Mouse (Mus musculus) left cerebral cortex, postnatal 36 days (tissue): ENCODE data around the gene Asb18. TPM values are rescaled to one million over a fixed set of nuclear protein-coding genes. Genes with fewer than 3 reads are reported as not detected.

Experiments
- DNase-seq, 2 experiments: peaks; one replicate each; pipeline ENCODE4 v3.0.0; 2021 to 2022; ENCODE audit warnings: low spot score in 2 of 2, mixed read lengths in 1 of 2
- intact Hi-C: fragments of 180-260 bp; cut with DNase I; formaldehyde crosslinking; loops from one replicate; pipeline ENCODE4 v1.15.1; 2025
- total RNA-seq, 2 experiments: library from RNA; stranded (reverse); gene quantifications; 2 replicates each; pipeline ENCODE4 v1.2.3; 2021

Asb18 gene
- 1 to 10 TPM; 1.6 to 1.7 TPM for total RNA-seq

DNA sequence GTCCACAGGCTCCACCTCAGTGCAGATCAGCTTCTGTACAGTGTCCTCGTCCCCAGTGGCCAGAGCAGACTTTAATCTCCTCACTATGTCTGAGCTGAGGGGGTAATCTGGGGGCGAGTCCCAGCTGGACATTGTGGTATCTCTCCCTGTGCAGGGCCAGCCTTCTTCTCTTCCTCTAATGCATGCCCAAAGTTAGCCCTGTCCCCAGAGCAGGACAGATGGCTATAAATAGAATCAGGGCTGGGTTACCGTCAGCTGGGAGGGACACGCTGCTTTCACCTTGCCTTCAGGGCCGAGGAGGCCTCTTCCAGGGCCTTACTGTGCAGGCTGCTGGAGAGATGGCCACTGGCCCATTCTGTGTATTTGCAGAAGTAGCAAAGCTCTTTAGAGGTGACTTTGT is at the start of gene Asb18:
Gene Asb18, minus strand, starts transcription at position 221 of the 400 bp plus-strand sequence.
- intact Hi-C loops, result no loop called here
- DNase-seq, result no peak

DNA sequence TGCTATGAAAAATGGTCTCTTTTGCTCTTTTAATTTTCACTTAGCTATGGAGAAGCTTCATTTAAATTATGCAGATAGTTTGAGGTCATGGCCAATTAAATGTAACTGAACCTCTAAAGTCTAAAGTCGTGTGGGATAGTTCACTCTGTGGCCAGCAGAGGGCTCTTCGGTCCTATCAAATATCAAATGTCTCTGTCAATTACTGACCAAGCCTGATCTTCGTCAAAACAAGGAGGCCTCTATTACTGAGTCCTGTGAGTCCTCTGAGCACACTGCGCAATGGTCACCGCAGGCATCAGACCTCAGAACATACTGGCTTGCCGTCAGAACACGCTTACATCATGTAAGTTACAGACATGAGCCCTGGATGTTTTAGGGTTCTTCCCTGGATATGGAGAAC is 46.1 kb upstream of the Asb18 start:
- peak; percentile 35 to 54 for DNase-seq
- intact Hi-C loops, result loop anchor here (1.0 to 5.0 kb wide), 3 partner anchors 142 to 897 kb away; partner anchors contain the start of gene Ackr3

DNA sequence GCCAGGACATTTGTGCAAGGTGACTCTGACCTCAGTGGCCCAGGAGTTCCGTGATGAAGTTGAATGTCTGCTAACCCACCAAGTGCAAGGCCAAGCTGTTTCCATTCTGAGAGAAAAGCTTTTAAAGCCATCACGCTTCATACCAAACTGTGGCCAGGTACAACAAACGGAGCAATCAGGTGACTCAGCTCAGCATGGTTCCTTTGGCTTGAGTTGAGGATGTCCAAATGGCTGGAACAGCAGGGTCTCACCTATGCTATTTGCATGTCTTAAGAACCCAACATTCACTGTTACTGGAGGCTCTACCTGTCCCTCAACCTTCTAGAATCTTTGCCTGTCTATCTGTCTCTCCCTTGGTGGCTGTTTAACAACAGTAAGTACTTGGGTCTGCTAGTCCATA is 45.6 kb upstream of the Asb18 start:
- no peak for DNase-seq
- intact Hi-C loops, result loop anchor here (1.0 to 5.0 kb wide), 3 partner anchors 142 to 897 kb away; partner anchors contain the start of gene Ackr3

- DNase-seq, result peak; percentile 38 to 75
- intact Hi-C loops, result no loop called here
These were observed 40.5 kb upstream of the Asb18 start for GRCm38 (mm10) chr1:90054991-90055390.

- DNase-seq, result peak in 1 of 2 experiments; percentile 34
- intact Hi-C loops, result no loop called here
These were observed 36.9 kb upstream of the Asb18 start for GRCm38 (mm10) chr1:90051347-90051746.

DNA sequence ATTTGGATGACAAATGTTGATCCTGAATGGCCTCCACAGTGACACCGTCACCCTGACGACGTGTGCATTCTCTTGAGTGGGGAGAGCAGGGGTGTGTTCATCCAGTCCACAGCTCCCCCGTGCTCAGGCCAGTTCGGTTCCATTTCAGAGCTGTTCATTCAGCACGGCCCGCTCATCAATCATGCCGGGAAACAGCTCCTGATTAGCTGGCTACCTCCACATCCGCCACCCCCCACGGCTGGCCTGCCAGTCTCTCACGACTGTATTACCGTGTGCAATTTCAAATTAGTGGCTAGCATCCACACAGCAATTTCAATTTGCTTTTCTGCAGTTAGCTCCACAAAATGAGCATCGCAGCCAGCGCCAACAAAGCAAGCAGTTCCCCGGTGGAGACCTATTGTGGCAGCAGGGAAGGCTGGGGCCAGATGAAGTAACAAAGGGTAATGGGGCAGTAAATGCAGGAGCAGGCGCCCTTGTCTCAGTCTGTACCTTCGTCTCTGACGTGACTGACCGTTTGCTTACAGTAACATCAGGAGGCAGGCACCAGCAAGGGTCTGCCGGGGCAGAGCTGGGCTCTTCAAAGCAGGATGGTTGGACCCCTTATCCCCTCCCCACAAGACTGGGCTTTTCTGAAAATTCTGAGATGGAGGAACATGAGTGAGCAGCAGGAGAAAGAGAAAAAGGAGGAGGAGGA is 35.7 kb upstream of the Asb18 start:
- intact Hi-C loops, result no loop called here
- no peak for DNase-seq

- intact Hi-C loops, result no loop called here
These were observed 13.8 kb upstream of the Asb18 start for GRCm38 (mm10) chr1:90028305-90028704.

DNA sequence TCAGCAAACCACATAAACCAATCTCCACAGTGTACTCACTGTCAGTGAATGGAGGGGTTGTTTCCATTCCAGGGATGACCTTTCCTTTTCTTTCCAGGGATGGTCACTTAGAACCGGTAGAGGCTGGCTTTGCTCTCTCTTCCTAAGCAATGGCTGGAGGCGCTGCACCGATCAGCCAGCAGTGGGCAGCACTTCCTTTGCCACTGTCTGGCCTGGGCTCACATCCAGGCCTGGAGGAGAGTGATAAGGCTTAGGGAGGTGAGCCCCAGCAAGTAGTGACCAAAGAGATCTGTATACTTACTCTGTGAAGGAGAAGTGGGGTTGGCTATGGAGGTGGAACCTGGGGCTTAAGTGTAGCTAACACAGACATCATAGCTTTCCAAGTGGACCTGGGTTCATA is 12.5 kb upstream of the Asb18 start:
- DNase-seq, result no peak
- intact Hi-C loops, result no loop called here

More at GRCm38 (mm10) chr1:90028305-90028704, 13.8 kb upstream of the Asb18 start:
- DNase-seq, result no peak

- intact Hi-C loops, result no loop called here
- DNase-seq, result no peak
These were observed 5.9 kb upstream of the Asb18 start for GRCm38 (mm10) chr1:90020336-90020735.

DNA sequence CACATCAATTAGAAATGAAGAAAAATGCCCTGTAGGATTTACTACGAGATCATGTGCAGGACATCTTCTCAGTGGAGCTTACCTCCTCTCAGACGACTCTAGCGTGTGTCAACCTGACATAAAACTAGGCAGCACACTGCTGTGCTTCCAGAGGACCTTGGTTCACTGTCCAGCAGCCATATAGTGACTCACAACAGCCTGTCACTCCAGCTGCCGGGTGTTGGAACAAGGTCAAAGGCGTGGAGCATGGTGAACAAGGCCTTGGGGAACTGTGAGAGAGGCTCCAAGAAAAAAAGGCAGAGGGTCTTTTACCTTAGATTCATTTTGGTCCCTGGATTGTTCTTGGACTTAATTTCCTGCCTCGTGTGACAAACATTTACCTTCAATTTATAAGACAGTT is 3.6 kb upstream of the Asb18 start:
- intact Hi-C loops, result no loop called here
- no peak for DNase-seq

DNA sequence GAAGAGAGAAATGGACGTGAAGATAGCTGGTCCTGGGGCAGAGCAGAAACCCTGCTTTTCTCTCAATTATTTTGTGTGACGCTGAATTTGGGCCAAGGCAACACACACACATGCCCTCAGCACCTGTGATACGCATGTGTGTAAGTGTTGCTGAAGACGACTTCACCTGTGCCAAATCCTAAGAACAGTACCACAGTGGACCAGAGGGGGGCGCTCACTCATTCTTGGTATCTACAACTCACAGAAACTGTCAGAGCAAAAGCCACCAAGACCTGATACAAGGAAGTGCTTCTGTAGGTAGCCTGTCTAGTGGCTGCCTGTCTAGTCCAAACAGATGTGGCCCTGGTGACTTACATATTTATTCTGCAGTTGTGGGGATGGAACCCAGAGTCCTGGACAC is 1.2 kb downstream of the Asb18 start:
- DNase-seq, result no peak
- intact Hi-C loops, result no loop called here

DNA sequence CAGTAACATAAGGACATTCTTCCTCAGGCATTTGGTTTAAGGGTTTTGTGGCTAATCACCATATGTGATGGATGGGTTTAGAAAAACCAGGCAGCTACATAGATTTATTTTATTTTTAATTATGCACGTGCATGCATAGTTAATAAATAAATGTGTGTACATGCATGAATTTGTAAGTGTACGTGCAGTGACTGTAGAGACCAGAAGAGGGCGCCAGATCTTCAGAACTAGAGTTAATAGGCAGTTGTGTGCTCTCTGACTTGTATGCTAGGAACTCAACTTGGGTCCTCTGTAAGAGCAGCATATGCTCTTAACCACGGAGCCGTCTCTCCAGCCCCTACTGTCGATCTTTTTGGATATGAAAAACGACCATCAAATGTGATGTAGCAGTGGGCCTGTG is 1.6 kb downstream of the Asb18 start:
- no peak for DNase-seq
- intact Hi-C loops, result no loop called here

GRCm38 (mm10) chr1:90012168-90012567 is 2.3 kb downstream of the Asb18 start:
- DNase-seq, result no peak
- intact Hi-C loops, result no loop called here

- no peak for DNase-seq
- intact Hi-C loops, result no loop called here
These were observed 4.4 kb downstream of the Asb18 start for GRCm38 (mm10) chr1:90010077-90010476.

DNA sequence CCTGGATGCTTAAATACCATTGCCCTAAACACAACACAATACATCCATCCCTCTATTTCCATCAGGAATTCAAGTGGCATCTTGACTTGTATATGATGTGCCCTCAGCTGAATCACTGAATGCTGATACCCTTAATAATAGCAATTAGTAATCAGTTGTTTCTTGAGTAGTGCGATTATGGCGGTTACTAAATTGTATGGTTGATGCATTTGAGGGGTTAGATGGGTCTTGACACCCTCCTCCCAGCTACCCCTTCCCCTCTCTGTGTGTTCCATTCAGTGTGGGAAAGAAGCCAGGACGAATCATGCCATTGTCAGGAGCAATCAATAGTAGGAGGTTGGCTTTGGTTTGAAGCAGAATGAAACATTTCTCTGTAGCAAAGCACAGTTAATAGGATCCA is 5.3 kb downstream of the Asb18 start:
- intact Hi-C loops, result no loop called here
- DNase-seq, result no peak

- intact Hi-C loops, result no loop called here
- DNase-seq, result peak; percentile 21 to 54
These were observed 7.8 kb downstream of the Asb18 start for GRCm38 (mm10) chr1:90006666-90007065.

GRCm38 (mm10) chr1:90000981-90001380 is 13.5 kb downstream of the Asb18 start:
- DNase-seq, result no peak
- intact Hi-C loops, result no loop called here

GRCm38 (mm10) chr1:89999858-90000257 is 14.6 kb downstream of the Asb18 start:
- intact Hi-C loops, result no loop called here

GRCm38 (mm10) chr1:89998696-89999095 is 15.8 kb downstream of the Asb18 start:
- DNase-seq, result no peak

More at GRCm38 (mm10) chr1:89999858-90000257, 14.6 kb downstream of the Asb18 start:
- DNase-seq, result no peak

GRCm38 (mm10) chr1:89998076-89998475 is 16.4 kb downstream of the Asb18 start:
- no peak for DNase-seq
- intact Hi-C loops, result no loop called here

More at GRCm38 (mm10) chr1:89998696-89999095, 15.8 kb downstream of the Asb18 start:
- intact Hi-C loops, result no loop called here

DNA sequence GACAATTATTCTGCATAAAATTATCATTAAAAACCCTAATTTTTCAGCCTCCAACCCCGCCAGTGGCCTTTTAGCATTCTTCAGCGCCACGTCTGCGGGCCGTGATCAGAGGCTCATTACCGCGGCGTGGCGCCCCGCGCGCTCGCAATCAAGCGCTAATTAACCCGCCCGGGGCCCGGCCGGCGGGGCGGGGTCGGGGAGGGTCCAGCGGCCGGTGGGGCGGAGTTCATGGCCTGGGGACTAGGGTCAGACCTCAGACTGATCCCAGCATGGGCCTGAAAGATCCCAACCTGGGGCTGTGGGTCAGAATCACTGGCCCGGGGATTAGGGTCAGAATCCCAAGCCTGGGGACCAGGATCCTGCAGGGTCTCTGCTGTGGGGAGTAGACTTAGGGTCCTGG is 22.2 kb downstream of the Asb18 start:
- no peak for DNase-seq
- intact Hi-C loops, result no loop called here

GRCm38 (mm10) chr1:89977261-89977660 is 37.2 kb downstream of the Asb18 start:
- intact Hi-C loops, result no loop called here
- DNase-seq, result no peak
